Mouse (Mus musculus): ENCODE data around the gene Ahnak2.

GRCm38 (mm10) chr12:112766586-112766985, 35.9 kb downstream of the Ahnak2 start:
- TF ChIP-seq ZC3H11A (IDR thresholded peaks at IDR 0.05; ENCODE audit: low read depth, low read length): no peak
- TF ChIP-seq POLR2A (IDR thresholded peaks at IDR 0.05; ENCODE audit: low read depth, low read length): no peak
- no peak for TF ChIP-seq POLR2AphosphoS2 (IDR thresholded peaks at IDR 0.05; ENCODE audit: low read depth, low read length)

All from CH12.LX (cell line).